Mouse (Mus musculus) CH12.LX (cell line): Measurements from ENCODE around the gene Ccdc78. TPM values are rescaled to one million over a fixed set of nuclear protein-coding genes. Genes with fewer than 3 reads are reported as not detected.

ENCODE experiments used
- DNase-seq: peaks from one replicate; pipeline ENCODE4 v3.0.0-alpha.2; 2013; ENCODE audit errors: extremely low read depth
- H3K27ac ChIP-seq: 2 replicates; pipeline ENCODE4 v1.5.1; 2012; ENCODE audit warnings: low read depth, mild to moderate bottlenecking, control low read depth, moderate library complexity; ENCODE audit not compliant: insufficient read depth
- H3K27me3 ChIP-seq: replicated peaks from 2 replicates; pipeline ENCODE3; 2012; ENCODE audit warnings: inconsistent platforms
- H3K36me3 ChIP-seq, 2 experiments: replicated peaks in 1 of 2; 2 replicates each; pipeline versions ENCODE3 to v1.6.1; 2012; ENCODE audit warnings: inconsistent platforms in 1 of 2, low read length in 1 of 2, mild to moderate bottlenecking in 1 of 2, mixed read lengths in 1 of 2, moderate library complexity in 1 of 2; ENCODE audit not compliant: control insufficient read depth in 1 of 2, insufficient read depth in 1 of 2
- H3K4me1 ChIP-seq, 2 experiments: 2 replicates each; pipeline ENCODE4 v1.6.1; 2012; ENCODE audit warnings: inconsistent platforms in 1 of 2, moderate library complexity in 1 of 2; ENCODE audit not compliant: insufficient read depth in 2 of 2, control insufficient read depth in 1 of 2
- H3K4me2 ChIP-seq: 2 replicates; pipeline ENCODE4 v1.6.1; 2012; ENCODE audit warnings: low read depth, mild to moderate bottlenecking, control low read depth; ENCODE audit not compliant: poor library complexity, insufficient read depth, severe bottlenecking
- H3K4me3 ChIP-seq, 3 experiments: fragments of 150-350 bp in 1 of 3; sonication (generic) in 1 of 3; replicated peaks in 1 of 3; 2 replicates each; pipeline versions ENCODE3 to v1.5.1; 2011 to 2012; ENCODE audit warnings: low read depth in 2 of 3, low read length in 2 of 3, mild to moderate bottlenecking in 2 of 3, moderate library complexity in 2 of 3, control low read depth in 1 of 3, improper control_type of control experiment in 1 of 3, inconsistent platforms in 1 of 3, mixed read lengths in 1 of 3; ENCODE audit not compliant: poor library complexity in 1 of 3
- H3K79me2 ChIP-seq: replicated peaks from 2 replicates; pipeline ENCODE4 v1.6.1; 2012; ENCODE audit warnings: mild to moderate bottlenecking, moderate library complexity; ENCODE audit not compliant: control insufficient read depth, poor library complexity, insufficient read depth, severe bottlenecking; ENCODE audit errors: extremely low read depth
- H3K9ac ChIP-seq: 2 replicates; pipeline ENCODE4 v1.6.1; 2012; ENCODE audit warnings: low read depth, mild to moderate bottlenecking, control low read depth, moderate library complexity; ENCODE audit not compliant: insufficient read depth
- H3K9me3 ChIP-seq: replicated peaks from 2 replicates; pipeline ENCODE3; 2012; ENCODE audit warnings: low read length, inconsistent platforms, mixed read lengths
- BHLHE40 ChIP-seq: IDR thresholded peaks from 2 replicates; pipeline ENCODE4 v1.6.1; 2011; ENCODE audit warnings: mild to moderate bottlenecking, low read depth, low read length, improper control_type of control experiment
- CHD1 ChIP-seq: IDR thresholded peaks from 2 replicates; pipeline ENCODE4 v1.6.1; 2012; ENCODE audit warnings: low read depth, low read length, improper control_type of control experiment, inconsistent platforms
- E2F4 ChIP-seq: IDR thresholded peaks from 2 replicates; pipeline ENCODE4 v1.6.1; 2011; ENCODE audit warnings: low read depth, low read length, improper control_type of control experiment; ENCODE audit not compliant: insufficient replicate concordance
- ELF1 ChIP-seq: IDR thresholded peaks from 2 replicates; pipeline ENCODE4 v1.6.1; 2014; ENCODE audit warnings: low read depth, mild to moderate bottlenecking, inconsistent platforms, low read length, improper control_type of control experiment
- ETS1 ChIP-seq: conservative IDR thresholded peaks from 2 replicates; pipeline ENCODE4 v1.6.1; 2012; ENCODE audit warnings: low read depth, mild to moderate bottlenecking, inconsistent platforms, low read length, improper control_type of control experiment, moderate library complexity
- GABPA ChIP-seq: IDR thresholded peaks from 2 replicates; pipeline ENCODE4 v1.6.1; 2012; ENCODE audit warnings: low read depth, low read length, improper control_type of control experiment, inconsistent platforms; ENCODE audit not compliant: insufficient replicate concordance
- HCFC1 ChIP-seq: IDR thresholded peaks from 2 replicates; pipeline ENCODE4 v1.6.1; 2012; ENCODE audit warnings: low read depth, mild to moderate bottlenecking, inconsistent platforms, low read length, improper control_type of control experiment
- KAT2A ChIP-seq: IDR thresholded peaks from 2 replicates; pipeline ENCODE4 v1.6.1; 2012; ENCODE audit warnings: low read length, improper control_type of control experiment, inconsistent platforms; ENCODE audit not compliant: insufficient replicate concordance
- MAFK ChIP-seq: IDR thresholded peaks from 2 replicates; pipeline ENCODE4 v1.6.1; 2011; ENCODE audit warnings: low read length, improper control_type of control experiment; ENCODE audit not compliant: insufficient replicate concordance
- MAX ChIP-seq: IDR thresholded peaks from 2 replicates; pipeline ENCODE4 v1.6.1; 2011; ENCODE audit warnings: low read length, improper control_type of control experiment
- MEF2A ChIP-seq: IDR thresholded peaks from 2 replicates; pipeline ENCODE4 v1.6.1; 2014; ENCODE audit warnings: low read depth, mild to moderate bottlenecking, inconsistent platforms, low read length, improper control_type of control experiment, borderline replicate concordance
- MXI1 ChIP-seq: IDR thresholded peaks from 2 replicates; pipeline ENCODE4 v1.6.1; 2011; ENCODE audit warnings: mild to moderate bottlenecking, low read depth, low read length, improper control_type of control experiment
- NELFE ChIP-seq: IDR thresholded peaks from 2 replicates; pipeline ENCODE4 v1.6.1; 2011; ENCODE audit warnings: low read depth, low read length, improper control_type of control experiment
- NRF1 ChIP-seq: IDR thresholded peaks from 2 replicates; pipeline ENCODE4 v1.6.1; 2014; ENCODE audit warnings: low read depth, mild to moderate bottlenecking, inconsistent platforms, low read length, improper control_type of control experiment, moderate library complexity
- PAX5 ChIP-seq: IDR thresholded peaks from 2 replicates; pipeline ENCODE4 v1.6.1; 2012; ENCODE audit warnings: low read length, inconsistent platforms, mixed read lengths
- POLR2A ChIP-seq: IDR thresholded peaks from 2 replicates; pipeline ENCODE4 v1.6.1; 2011; ENCODE audit warnings: low read depth, mild to moderate bottlenecking, improper control_type of control experiment, low read length
- RAD21 ChIP-seq: IDR thresholded peaks from 2 replicates; pipeline ENCODE4 v1.6.1; 2011; ENCODE audit warnings: low read depth, mild to moderate bottlenecking, low read length, improper control_type of control experiment, moderate library complexity
- RCOR1 ChIP-seq: conservative IDR thresholded peaks from 2 replicates; pipeline ENCODE4 v1.6.1; 2012; ENCODE audit warnings: low read depth, mild to moderate bottlenecking, inconsistent platforms, low read length, improper control_type of control experiment
- SIN3A ChIP-seq: IDR thresholded peaks from 2 replicates; pipeline ENCODE4 v1.6.1; 2012; ENCODE audit warnings: low read length, improper control_type of control experiment, inconsistent platforms
- TBP ChIP-seq: conservative IDR thresholded peaks from 2 replicates; pipeline ENCODE4 v1.6.1; 2011; ENCODE audit warnings: low read depth, low read length, improper control_type of control experiment
- TCF12 ChIP-seq: IDR thresholded peaks from 2 replicates; pipeline ENCODE4 v1.6.1; 2014; ENCODE audit warnings: low read depth, mild to moderate bottlenecking, inconsistent platforms, low read length, improper control_type of control experiment
- ZC3H11A ChIP-seq: IDR thresholded peaks from 2 replicates; pipeline ENCODE4 v1.6.1; 2012; ENCODE audit warnings: low read depth, mild to moderate bottlenecking, inconsistent platforms, low read length, improper control_type of control experiment
- ZKSCAN1 ChIP-seq: IDR thresholded peaks from 2 replicates; pipeline ENCODE4 v1.6.1; 2012; ENCODE audit warnings: low read depth, inconsistent platforms, low read length, improper control_type of control experiment, borderline replicate concordance
- ZNF384 ChIP-seq: IDR thresholded peaks from 2 replicates; pipeline ENCODE4 v1.6.1; 2012; ENCODE audit warnings: low read depth, low read length, improper control_type of control experiment, inconsistent platforms
- dilution Hi-C: fragments of 300-500 bp; cut with MboI; formaldehyde crosslinking; loops from 2 replicates; pipeline ENCODE4 v1.14.3; 2020; ENCODE audit warnings: low sequenced_read_pairs; ENCODE audit not compliant: extremely low pct_unique_long_range_greater_than_20kb, extremely low pct_ligation_motif_present
- in situ Hi-C: fragments of 300-500 bp; cut with MboI; formaldehyde crosslinking; loops from 3 replicates; pipeline ENCODE4 v1.14.3; 2019; ENCODE audit warnings: low sequenced_read_pairs, low pct_ligation_motif_present, low pct_unique_long_range_greater_than_20kb, mixed read lengths
- polyA plus RNA-seq: library from polyadenylated mRNA; unstranded; fragments of >175 nt; gene quantifications from 2 replicates; pipeline ENCODE4 v1.2.1, GENCODE M21; 2012; ENCODE audit warnings: low read depth; ENCODE audit not compliant: insufficient read length
- total RNA-seq, 2 experiments: library from RNA; depleted of rRNA; stranded (reverse); fragments of 300-350 nt in 1 of 2; fragments of >200 nt in 1 of 2; gene quantifications; 2 replicates each; pipeline ENCODE4 v1.2.3; 2012 to 2014

Gene Ccdc78
- total and polyA plus RNA-seq, 3 experiments = 0.13 to 0.40 (median 0.25) TPM

DNA sequence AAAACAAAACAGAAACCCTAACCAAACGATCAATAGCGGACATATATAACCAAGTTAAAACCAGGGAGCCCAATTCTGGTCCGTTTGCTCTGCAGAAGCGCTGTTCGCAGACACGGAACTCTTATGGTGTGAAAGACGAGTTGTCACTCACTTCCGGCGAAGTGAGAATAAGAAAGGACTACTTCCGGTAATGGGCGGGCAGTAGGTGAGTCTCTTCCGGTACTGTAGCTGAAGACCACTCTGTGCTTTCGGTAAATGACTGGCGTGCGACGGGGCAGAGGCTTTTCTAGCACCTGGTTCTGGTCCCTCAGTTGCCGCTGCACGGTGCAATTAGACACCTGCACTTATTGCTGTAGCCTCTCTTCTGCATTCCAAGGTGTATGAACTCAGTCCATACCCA, 37.1 kb downstream of the Ccdc78 start, which contains the start of gene Wdr24:
Gene Wdr24 (plus strand): TSS at position 176 of the 400 bp plus-strand sequence.
- Histone ChIP-seq H3K79me2 (no peaks in the 10 kb centered on the region), H3K9ac (peak within 1 kb of the TSS; percentile 91), H3K36me3 (peaks cover 32 to 35% of the 10 kb centered on the region in 2 experiments), H3K4me3 (peak within 1 kb of the TSS; percentile 85 to 89 (median 85)), H3K27me3 (peaks cover 40% of the 10 kb centered on the region), H3K27ac (peak within 1 kb of the TSS; percentile 21; the same call in 1 of the 2 replicates), H3K4me2 (peak within 1 kb of the TSS; percentile 85), H3K9me3 (no peaks in the 10 kb centered on the region), H3K4me1 (peaks cover 26 to 47% of the 10 kb centered on the region in 2 experiments)
- in situ Hi-C loops = no loop called here
- TF ChIP-seq RCOR1 = no peak
- TF ChIP-seq TBP = peak; percentile 97
- TF ChIP-seq CHD1 = no peak
- peak; percentile 92 for TF ChIP-seq TCF12
- peak; percentile 95 for TF ChIP-seq HCFC1
- TF ChIP-seq BHLHE40 = no peak
- TF ChIP-seq RAD21 = no peak
- no peak for TF ChIP-seq MEF2A
- TF ChIP-seq E2F4 = no peak
- no peak for TF ChIP-seq ZC3H11A
- TF ChIP-seq ETS1 = no peak
- no peak for TF ChIP-seq PAX5
- TF ChIP-seq ZNF384 = no peak
- TF ChIP-seq NRF1 = no peak
- TF ChIP-seq GABPA = no peak; the same call in 1 of the 2 replicates
- TF ChIP-seq MAFK = no peak
- TF ChIP-seq ZKSCAN1 = no peak
- peak; percentile 83; the same call in 1 of the 2 replicates for TF ChIP-seq KAT2A
- TF ChIP-seq SIN3A = 0 out of 2 replicates have a peak, but pooled peaks have one; percentile 43
- TF ChIP-seq MXI1 = no peak
- peak; percentile 74 for TF ChIP-seq POLR2A
- peak; percentile 91 for TF ChIP-seq ELF1
- TF ChIP-seq MAX = no peak
- peak; percentile 71; the same call in 1 of the 2 replicates for TF ChIP-seq NELFE
- DNase-seq = peak; percentile 94
- dilution Hi-C loops = no loop called here
